Mouse (Mus musculus) liver, embryonic 11.5 days (tissue): ENCODE results near the gene Klhl33. TPM values are rescaled to one million over a fixed set of nuclear protein-coding genes. Genes with fewer than 3 reads are reported as not detected.
A peak's percentile ranks its signal among the peaks of the same experiment; 100 is the strongest.
"Not testable (repeated sequence)": the region's sequence is repeated elsewhere in the genome, so short reads cannot be mapped to it uniquely, and the experiment has no call there.

Source experiments
- ATAC-seq: fragments of 200-750 bp; cut with Nextera tagmentation; replicated peaks from 2 replicates; pipeline ENCODE4 v1.8.0; 2017; ENCODE audit warnings: moderate number of reproducible peaks, mild to moderate bottlenecking, moderate TSS enrichment, moderate library complexity; ENCODE audit not compliant: low FRiP score
- DNase-seq: peaks from one replicate; pipeline ENCODE4 v3.0.0-alpha.2; 2017; ENCODE audit warnings: low spot score
- H3K27ac ChIP-seq: fragments of 300-500 bp; sonication (generic); 2 replicates; pipeline ENCODE4 v1.5.1; 2014; ENCODE audit warnings: mild to moderate bottlenecking, low read depth, low read length, control low read depth
- H3K27me3 ChIP-seq: fragments of 300-500 bp; sonication (generic); replicated peaks from 2 replicates; pipeline ENCODE4 v1.6.1; 2014; ENCODE audit warnings: low read length, mixed read lengths; ENCODE audit not compliant: control insufficient read depth, insufficient read depth
- H3K36me3 ChIP-seq: fragments of 300-500 bp; sonication (generic); 2 replicates; pipeline ENCODE4 v1.6.1; 2014; ENCODE audit warnings: mild to moderate bottlenecking, low read length, moderate library complexity, mixed read lengths; ENCODE audit not compliant: control insufficient read depth, insufficient read depth
- H3K4me1 ChIP-seq: fragments of 300-500 bp; sonication (generic); replicated peaks from 2 replicates; pipeline ENCODE4 v1.6.1; 2014; ENCODE audit warnings: low read length, mixed read lengths; ENCODE audit not compliant: control insufficient read depth, insufficient read depth
- H3K4me2 ChIP-seq: fragments of 300-500 bp; sonication (generic); 2 replicates; pipeline ENCODE4 v1.6.1; 2014; ENCODE audit warnings: mild to moderate bottlenecking, control low read depth, moderate library complexity
- H3K4me3 ChIP-seq: fragments of 300-500 bp; sonication (generic); 2 replicates; pipeline ENCODE4 v1.5.1; 2014; ENCODE audit warnings: low read depth, low read length, control low read depth
- H3K9ac ChIP-seq: fragments of 300-500 bp; sonication (generic); 2 replicates; pipeline ENCODE4 v1.6.1; 2014; ENCODE audit warnings: low read depth, low read length, control low read depth
- H3K9me3 ChIP-seq: fragments of 300-500 bp; sonication (generic); 2 replicates; pipeline ENCODE4 v1.6.1; 2016; ENCODE audit warnings: low read length, inconsistent platforms, mixed read lengths; ENCODE audit not compliant: control insufficient read depth
- WGBS: fragments of 180-500 bp; shearing (Covaris S2); extraction: QIAGEN DNeasy Blood & Tissue Kit; methylation state at CpG from one replicate; pipeline ENCODE4 v1.1.7; 2014; 5-methylcytosine and 5-hydroxymethylcytosine counted together
- polyA plus RNA-seq: library from polyadenylated mRNA; unstranded; fragments of >200 nt; fragmentation: Nextera tagmentation; extraction: Ambion mirVana; gene quantifications from 2 replicates; pipeline ENCODE4 v1.2.1, GENCODE M21; 2014

Klhl33 gene
- 0.34 and 0.47 TPM in 2 replicates for polyA plus RNA-seq

DNA sequence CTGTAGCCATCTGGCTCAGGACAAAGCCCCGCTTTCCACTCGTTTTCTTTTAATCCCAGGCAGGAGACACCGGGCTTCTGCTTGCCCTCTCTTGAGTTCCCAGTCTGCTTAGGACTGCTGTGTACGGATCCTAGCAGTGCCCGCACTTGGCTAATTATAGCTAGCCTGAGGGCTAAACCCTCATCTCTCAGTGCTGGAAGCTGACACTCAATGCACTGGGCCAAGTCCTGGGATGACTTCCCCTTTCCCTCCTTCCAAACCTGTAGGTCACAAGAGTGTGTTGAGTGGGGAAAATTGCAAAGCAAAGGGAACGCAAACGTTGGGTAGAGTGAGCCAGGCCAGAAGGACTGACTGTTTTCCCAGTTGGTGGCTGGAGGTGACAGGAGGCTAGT, at the start of gene Klhl33:
Gene Klhl33, minus strand, starts transcription at position 134 of the 392 bp plus-strand sequence.
- no peak for DNase-seq
- Histone ChIP-seq H3K27ac (no peak within 1 kb of the TSS), H3K9ac (peak within 1 kb of the TSS; percentile 34; the same call in 1 of the 2 replicates)

GRCm38 (mm10) chr14:50945526-50945925, 48.2 kb upstream of the Klhl33 start:
- WGBS, result 30% methylated on average over 3 of the region's 3 CpGs
- not testable (repeated sequence) for DNase-seq, H3K27ac ChIP-seq, H3K9me3 ChIP-seq, H3K4me1 ChIP-seq, H3K36me3 ChIP-seq, H3K27me3 ChIP-seq, ATAC-seq
- H3K4me3 ChIP-seq, result peak overlapping the region; percentile 67
- H3K4me2 ChIP-seq, result peak overlapping the region; percentile 79
- H3K9ac ChIP-seq, result peak overlapping the region; percentile 77

More for the DNA sequence above, at the start of gene Klhl33:
- Histone ChIP-seq H3K9me3 (no peaks in the 10 kb centered on the region), H3K4me2 (peak within 1 kb of the TSS; percentile 76), H3K4me3 (peak within 1 kb of the TSS; percentile 45), H3K27me3 (peaks cover 12% of the 10 kb centered on the region), H3K36me3 (no peaks in the 10 kb centered on the region), H3K4me1 (0 out of 2 replicates have a peak, but pooled peaks cover 3% of the 10 kb centered on the region)
- ATAC-seq, result no peak
- WGBS, result 48% methylated on average over 7 of the region's 7 CpGs

GRCm38 (mm10) chr14:50945081-50945480, 47.8 kb upstream of the Klhl33 start:
- peak overlapping the region; percentile 83 for H3K27ac ChIP-seq
- ATAC-seq, H3K36me3 ChIP-seq, H3K27me3 ChIP-seq, H3K4me1 ChIP-seq, H3K9me3 ChIP-seq, DNase-seq: not testable (repeated sequence)
- peak overlapping the region; percentile 67 for H3K4me3 ChIP-seq
- peak overlapping the region; percentile 77 for H3K9ac ChIP-seq
- WGBS, result 13% methylated on average over 6 of the region's 6 CpGs
- peak overlapping the region; percentile 79 for H3K4me2 ChIP-seq

DNA sequence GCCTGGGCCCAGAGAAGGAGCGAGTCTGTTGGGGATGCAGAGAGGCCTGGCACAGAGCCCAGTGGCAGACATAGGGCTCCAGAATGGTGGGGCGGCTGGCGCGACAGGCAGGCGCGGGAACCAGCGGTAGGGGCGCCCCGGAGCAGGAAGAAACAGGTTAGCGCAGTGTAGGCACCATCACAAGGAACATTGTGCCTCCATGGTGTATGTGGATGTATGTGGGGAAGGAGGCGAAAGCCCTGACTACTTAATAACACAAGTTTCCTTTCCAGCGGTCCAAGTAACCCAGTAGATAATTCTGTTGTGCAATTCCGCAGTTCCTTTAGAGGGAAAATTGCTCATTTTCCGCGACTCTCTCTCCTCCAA, 47.3 kb upstream of the Klhl33 start:
- Histone ChIP-seq H3K27ac (peak overlapping the region; percentile 83), H3K4me2 (peak overlapping the region; percentile 79), H3K4me3 (peak overlapping the region; percentile 67), H3K9ac (peak overlapping the region; percentile 77)
- WGBS, result under 1% methylated on average over 15 of the region's 15 CpGs
- peak; percentile 91 for ATAC-seq
- H3K36me3 ChIP-seq, H3K9me3 ChIP-seq, H3K4me1 ChIP-seq, H3K27me3 ChIP-seq, DNase-seq: not testable (repeated sequence)

DNA sequence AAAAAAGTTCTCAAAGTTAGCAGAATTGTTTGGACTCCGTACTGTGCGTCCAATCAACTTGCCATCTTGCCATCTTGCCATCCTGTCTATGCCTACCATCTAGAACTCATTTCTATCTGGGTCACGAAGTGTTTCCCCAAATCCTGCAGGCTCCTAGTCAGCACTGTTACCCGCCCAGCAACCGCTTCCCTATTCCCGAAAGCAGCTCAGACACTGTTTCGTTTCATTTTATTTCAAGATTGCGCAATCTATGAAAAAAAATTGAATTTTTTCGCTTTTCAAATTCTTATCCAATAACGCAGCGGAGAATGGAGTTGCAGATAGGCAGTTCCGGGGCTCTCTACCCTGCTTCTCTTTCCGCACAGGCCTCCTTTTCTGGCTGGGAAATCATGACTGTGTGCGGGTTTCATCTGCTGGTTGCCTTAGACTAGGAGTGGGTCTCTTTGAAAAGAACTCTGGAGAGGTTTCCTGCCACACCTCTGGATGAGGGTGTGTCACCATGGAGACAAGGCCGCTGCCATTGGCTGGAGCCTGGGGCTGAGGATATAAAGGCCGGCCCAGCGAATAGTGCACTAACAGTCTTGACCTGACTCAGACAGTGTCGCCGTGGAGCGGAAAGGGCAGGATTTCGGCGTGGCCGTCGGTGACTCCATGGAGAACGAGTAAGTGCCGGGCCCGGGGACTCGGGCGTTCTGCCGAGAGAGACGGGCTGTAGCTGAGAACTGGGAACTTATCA, 46.8 kb upstream of the Klhl33 start, which contains the start of gene Gm49342:
Gene Gm49342, plus strand, starts transcription at position 586 of the 736 bp plus-strand sequence.
- Histone ChIP-seq H3K4me2 (peak within 1 kb of the TSS; percentile 79), H3K4me1 (no peaks in the 10 kb centered on the region), H3K9ac (peak within 1 kb of the TSS; percentile 77), H3K36me3 (no peaks in the 10 kb centered on the region), H3K9me3 (no peaks in the 10 kb centered on the region), H3K27me3 (no peaks in the 10 kb centered on the region), H3K27ac (peak within 1 kb of the TSS; percentile 83), H3K4me3 (peak within 1 kb of the TSS; percentile 67)
- DNase-seq (peak; percentile 96), ATAC-seq (peak; percentile 99)
- 10% methylated on average over 31 of the region's 31 CpGs for WGBS

- 30% methylated on average over 2 of the region's 2 CpGs for WGBS
- Histone ChIP-seq H3K4me3 (no peak overlapping the region), H3K4me2 (peak overlapping the region; percentile 19; the same call in 1 of the 2 replicates), H3K9me3 (no peaks in the 10 kb centered on the region), H3K4me1 (no peaks in the 10 kb centered on the region), H3K27ac (no peak overlapping the region), H3K36me3 (no peaks in the 10 kb centered on the region), H3K9ac (no peak overlapping the region), H3K27me3 (no peaks in the 10 kb centered on the region)
- no peak for DNase-seq
- no peak for ATAC-seq
Observed at GRCm38 (mm10) chr14:50938940-50939339, 41.6 kb upstream of the Klhl33 start.

DNA sequence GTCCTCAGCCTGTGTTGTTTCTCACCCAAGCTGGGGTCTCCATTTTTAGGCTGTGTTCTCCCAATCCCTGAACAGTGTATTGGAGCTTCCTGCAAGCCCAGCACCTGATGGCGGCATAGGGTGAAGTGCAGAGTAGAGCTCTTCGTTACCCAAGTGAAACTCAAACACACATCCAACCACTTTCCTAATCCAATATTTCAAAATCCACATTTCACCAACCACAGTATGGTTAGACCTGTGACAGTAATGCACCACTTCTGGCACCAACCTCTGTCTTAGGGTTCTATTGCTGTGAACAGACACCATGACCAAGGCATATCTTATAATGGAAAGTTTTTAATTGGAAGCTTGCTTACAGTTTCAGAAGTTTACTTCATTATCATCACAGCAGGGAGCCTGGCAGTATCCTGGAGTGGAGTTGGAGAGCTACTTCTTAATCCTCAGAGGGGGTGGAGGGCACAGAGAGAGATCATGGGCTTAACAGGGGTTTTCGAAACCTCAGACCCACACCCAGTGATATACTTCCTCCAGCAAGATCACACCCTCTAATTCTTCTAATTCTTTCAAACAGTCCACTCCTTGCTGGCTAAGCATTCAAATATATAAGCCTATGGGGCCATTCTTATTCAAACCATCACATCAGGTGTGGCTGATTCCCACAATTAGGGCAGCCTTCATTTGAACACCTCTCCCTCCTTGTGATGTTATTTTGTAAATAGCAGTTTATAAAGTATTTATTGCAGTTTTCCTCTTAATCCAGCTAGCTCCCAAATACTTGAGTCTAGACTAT, 41.0 kb upstream of the Klhl33 start:
- no peak overlapping the region for H3K9ac ChIP-seq
- H3K27me3 ChIP-seq, result no peaks in the 10 kb centered on the region
- no peak overlapping the region for H3K27ac ChIP-seq
- H3K36me3 ChIP-seq, result no peaks in the 10 kb centered on the region
- ATAC-seq, result no peak
- peak overlapping the region; percentile 19; the same call in 1 of the 2 replicates for H3K4me2 ChIP-seq
- DNase-seq, result no peak
- no peak overlapping the region for H3K4me3 ChIP-seq
- H3K9me3 ChIP-seq, result no peaks in the 10 kb centered on the region
- WGBS, result 90% methylated on average over 3 of the region's 3 CpGs
- no peaks in the 10 kb centered on the region for H3K4me1 ChIP-seq

GRCm38 (mm10) chr14:50936649-50937048, 39.3 kb upstream of the Klhl33 start:
- Histone ChIP-seq H3K27me3 (no peaks in the 10 kb centered on the region), H3K27ac (no peak overlapping the region), H3K4me1 (peaks cover 5% of the 10 kb centered on the region), H3K4me3 (no peak overlapping the region), H3K9me3 (no peaks in the 10 kb centered on the region), H3K9ac (no peak overlapping the region), H3K4me2 (no peak overlapping the region), H3K36me3 (no peaks in the 10 kb centered on the region)
- DNase-seq, result no peak
- 67% methylated on average over 1 of the region's 1 CpGs for WGBS
- ATAC-seq, result no peak
